Mouse (Mus musculus) induced T-regulatory cell, adult 2 months (primary cell): ENCODE data around the gene Prg4.

Source experiments
- DNase-seq: peaks from one replicate; pipeline ENCODE4 v3.0.0-alpha.2; 2012; ENCODE audit warnings: low read depth

Prg4 gene

GRCm38 (mm10) chr1:150466132-150466531 lies at the start of gene Prg4:
Gene Prg4 (minus strand): TSS chr1:150466165.
- no peak for DNase-seq

GRCm38 (mm10) chr1:150513041-150513440 lies 47.1 kb upstream of the Prg4 start:
- DNase-seq = no peak

- no peak for DNase-seq
Observed at GRCm38 (mm10) chr1:150505794-150506193, 39.8 kb upstream of the Prg4 start.

- DNase-seq = no peak
Observed at GRCm38 (mm10) chr1:150503321-150503720, 37.4 kb upstream of the Prg4 start.

- DNase-seq = no peak
Observed at GRCm38 (mm10) chr1:150498177-150498576, 32.2 kb upstream of the Prg4 start.

- DNase-seq = peak; percentile 41
Observed at GRCm38 (mm10) chr1:150497690-150498089, 31.7 kb upstream of the Prg4 start.

- DNase-seq = peak; percentile 61
Observed at GRCm38 (mm10) chr1:150496626-150497302, 30.8 kb upstream of the Prg4 start.

GRCm38 (mm10) chr1:150489148-150489547 lies 23.2 kb upstream of the Prg4 start:
- no peak for DNase-seq

GRCm38 (mm10) chr1:150480674-150481073 lies 14.7 kb upstream of the Prg4 start:
- DNase-seq = no peak

- DNase-seq = no peak
Observed at GRCm38 (mm10) chr1:150472525-150472924, 6.6 kb upstream of the Prg4 start.

- DNase-seq = no peak
Observed at GRCm38 (mm10) chr1:150469992-150470391, 4.0 kb upstream of the Prg4 start.

GRCm38 (mm10) chr1:150465364-150465763 lies 601 bp downstream of the Prg4 start:
- DNase-seq = peak; percentile 56

- no peak for DNase-seq
Observed at GRCm38 (mm10) chr1:150463691-150464090, 2.3 kb downstream of the Prg4 start.

GRCm38 (mm10) chr1:150463068-150463467 lies 2.9 kb downstream of the Prg4 start:
- no peak for DNase-seq

GRCm38 (mm10) chr1:150460595-150460994 lies 5.4 kb downstream of the Prg4 start:
- no peak for DNase-seq

- DNase-seq = peak; percentile 36
Observed at GRCm38 (mm10) chr1:150459599-150459998, 6.4 kb downstream of the Prg4 start.

- no peak for DNase-seq
Observed at GRCm38 (mm10) chr1:150458977-150459376, 7.0 kb downstream of the Prg4 start.

GRCm38 (mm10) chr1:150441731-150442130 lies 24.2 kb downstream of the Prg4 start:
- DNase-seq = peak; percentile 24

GRCm38 (mm10) chr1:150438641-150439040 lies 27.3 kb downstream of the Prg4 start:
- DNase-seq = no peak

- DNase-seq = no peak
Observed at GRCm38 (mm10) chr1:150426216-150426615, 39.7 kb downstream of the Prg4 start.

- DNase-seq = no peak
Observed at GRCm38 (mm10) chr1:150425665-150426064, 40.3 kb downstream of the Prg4 start.

GRCm38 (mm10) chr1:150418426-150418825 lies 47.5 kb downstream of the Prg4 start:
- no peak for DNase-seq

GRCm38 (mm10) chr1:150416006-150416405 lies 50.0 kb downstream of the Prg4 start:
- DNase-seq = no peak

- no peak for DNase-seq
Observed at GRCm38 (mm10) chr1:150409996-150410395, 56.0 kb downstream of the Prg4 start.
